Mouse (Mus musculus) midbrain, embryonic 14.5 days (tissue): ENCODE measurements at regions not wholly inside any gene's neighbourhood (a gene's known extent, or its start where the extent isn't known, plus 50 kb on each side); places are given as distances from the start of the nearest gene placed in this dataset.

Source experiments
- ATAC-seq: fragments of 200-750 bp; cut with Nextera tagmentation; 2 replicates; pipeline ENCODE4 v1.8.0; 2017; ENCODE audit warnings: moderate number of reproducible peaks, moderate library complexity; ENCODE audit not compliant: low FRiP score, low TSS enrichment
- DNase-seq: peaks from one replicate; pipeline ENCODE4 v3.0.0-alpha.2; 2015
- H3K27ac ChIP-seq: fragments of 300-500 bp; sonication (generic); replicated peaks from 2 replicates; pipeline ENCODE4 v1.5.1; 2014; ENCODE audit warnings: mild to moderate bottlenecking, low read depth, low read length, moderate library complexity
- H3K27me3 ChIP-seq: fragments of 300-500 bp; sonication (generic); 2 replicates; pipeline ENCODE4 v1.6.1; 2014; ENCODE audit warnings: low read length, control low read depth, mixed read lengths; ENCODE audit not compliant: control insufficient read depth, insufficient read depth
- H3K36me3 ChIP-seq: fragments of 300-500 bp; sonication (generic); 2 replicates; pipeline ENCODE4 v1.6.1; 2014; ENCODE audit warnings: low read length, control low read depth; ENCODE audit not compliant: control insufficient read depth, insufficient read depth
- H3K4me1 ChIP-seq: fragments of 300-500 bp; sonication (generic); 2 replicates; pipeline ENCODE4 v1.6.1; 2014; ENCODE audit warnings: mild to moderate bottlenecking, antibody characterized with exemption, low read length, control low read depth; ENCODE audit not compliant: control insufficient read depth, insufficient read depth
- H3K4me2 ChIP-seq: fragments of 300-500 bp; sonication (generic); 2 replicates; pipeline ENCODE4 v1.6.1; 2014; ENCODE audit warnings: mild to moderate bottlenecking, low read length, moderate library complexity
- H3K4me3 ChIP-seq: fragments of 300-500 bp; sonication (generic); replicated peaks from 2 replicates; pipeline ENCODE4 v1.5.1; 2014; ENCODE audit warnings: low read depth, low read length
- H3K9ac ChIP-seq: fragments of 300-500 bp; sonication (generic); replicated peaks from 2 replicates; pipeline ENCODE4 v1.6.1; 2014; ENCODE audit warnings: mild to moderate bottlenecking, low read length, moderate library complexity
- H3K9me3 ChIP-seq: fragments of 300-500 bp; sonication (generic); 2 replicates; pipeline ENCODE4 v1.6.1; 2016; ENCODE audit warnings: low read length, control low read depth, mixed read lengths; ENCODE audit not compliant: control insufficient read depth
- WGBS: fragments of 180-500 bp; shearing (Covaris S2); extraction: QIAGEN DNeasy Blood & Tissue Kit; methylation state at CpG from one replicate; pipeline ENCODE4 v1.1.7; 2014; 5-methylcytosine and 5-hydroxymethylcytosine counted together

GRCm38 (mm10) chr3:119950721-119951120, 166.5 kb upstream of the Ptbp2 start:
- ATAC-seq (no peak), DNase-seq (peak; percentile 65)
- WGBS: 58% methylated on average over 3 of the region's 3 CpGs
- Histone ChIP-seq H3K4me1 (peaks cover 24% of the 10 kb centered on the region), H3K4me3 (no peak overlapping the region), H3K27me3 (no peaks in the 10 kb centered on the region), H3K9me3 (no peaks in the 10 kb centered on the region), H3K9ac (no peak overlapping the region), H3K36me3 (no peaks in the 10 kb centered on the region), H3K27ac (no peak overlapping the region), H3K4me2 (no peak overlapping the region)

- H3K4me3 ChIP-seq: no peak overlapping the region
- H3K9ac ChIP-seq: no peak overlapping the region
- DNase-seq: peak; percentile 23
- H3K9me3 ChIP-seq: no peaks in the 10 kb centered on the region
- peak overlapping the region; percentile 53 for H3K4me2 ChIP-seq
- H3K27ac ChIP-seq: peak overlapping the region; percentile 70; the same call in 1 of the 2 replicates
- ATAC-seq: no peak
- H3K27me3 ChIP-seq: no peaks in the 10 kb centered on the region
- H3K4me1 ChIP-seq: peaks cover 24% of the 10 kb centered on the region
- WGBS: 76% methylated on average over 2 of the region's 2 CpGs
- no peaks in the 10 kb centered on the region for H3K36me3 ChIP-seq
Measured at GRCm38 (mm10) chr3:119950070-119950469, 165.8 kb upstream of the Ptbp2 start.

- 5% methylated on average over 7 of the region's 7 CpGs for WGBS
- DNase-seq: peak; percentile 79
- H3K4me2 ChIP-seq: peak overlapping the region; percentile 53
- no peaks in the 10 kb centered on the region for H3K36me3 ChIP-seq
- ATAC-seq: peak; percentile 70
- H3K27me3 ChIP-seq: no peaks in the 10 kb centered on the region
- no peak overlapping the region for H3K9ac ChIP-seq
- no peaks in the 10 kb centered on the region for H3K9me3 ChIP-seq
- H3K27ac ChIP-seq: peak overlapping the region; percentile 70
- H3K4me1 ChIP-seq: peaks cover 24% of the 10 kb centered on the region
- H3K4me3 ChIP-seq: peak overlapping the region; percentile 26; the same call in 1 of the 2 replicates
Measured at GRCm38 (mm10) chr3:119949620-119950019, 165.4 kb upstream of the Ptbp2 start.

- Histone ChIP-seq H3K4me1 (peaks cover 24% of the 10 kb centered on the region), H3K36me3 (no peaks in the 10 kb centered on the region), H3K9ac (peak overlapping the region; percentile 31; the same call in 1 of the 2 replicates), H3K4me3 (peak overlapping the region; percentile 26; the same call in 1 of the 2 replicates), H3K4me2 (peak overlapping the region; percentile 53), H3K27me3 (no peaks in the 10 kb centered on the region), H3K27ac (peak overlapping the region; percentile 70), H3K9me3 (no peaks in the 10 kb centered on the region)
- peak; percentile 57 for ATAC-seq
- DNase-seq: peak; percentile 81
- WGBS: 8% methylated on average over 17 of the region's 17 CpGs
Measured at GRCm38 (mm10) chr3:119949041-119949470, 164.8 kb upstream of the Ptbp2 start.

- Histone ChIP-seq H3K27ac (no peak overlapping the region), H3K27me3 (no peaks in the 10 kb centered on the region), H3K4me1 (peaks cover 24% of the 10 kb centered on the region), H3K9ac (no peak overlapping the region), H3K36me3 (no peaks in the 10 kb centered on the region), H3K9me3 (no peaks in the 10 kb centered on the region), H3K4me3 (no peak overlapping the region), H3K4me2 (no peak overlapping the region)
- DNase-seq (peak; percentile 23), ATAC-seq (no peak)
- 14% methylated on average over 4 of the region's 4 CpGs for WGBS
Measured at GRCm38 (mm10) chr3:119947126-119947525, 162.9 kb upstream of the Ptbp2 start.

DNA sequence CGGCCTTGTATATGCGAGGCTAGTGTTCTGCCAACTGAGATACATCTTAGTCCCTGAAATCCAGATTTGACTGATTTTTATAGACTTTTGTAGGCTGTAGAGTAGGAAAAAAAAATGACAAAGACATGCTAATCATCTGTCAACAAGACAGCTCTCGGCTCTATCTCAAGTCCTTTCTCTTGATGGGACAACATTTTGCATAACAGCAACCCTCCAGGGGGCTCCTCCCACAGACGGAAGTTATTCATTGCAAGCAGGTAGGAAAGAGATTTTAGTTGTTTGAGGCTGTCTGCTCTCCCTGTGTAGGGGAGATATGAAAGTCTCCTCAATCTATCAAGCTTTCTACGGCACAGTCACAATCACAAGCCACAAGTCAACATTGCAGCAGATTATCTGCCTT, 159.8 kb upstream of the Ptbp2 start:
- H3K9ac ChIP-seq: no peak overlapping the region
- H3K4me2 ChIP-seq: no peak overlapping the region
- DNase-seq: no peak
- H3K27ac ChIP-seq: no peak overlapping the region
- no peaks in the 10 kb centered on the region for H3K27me3 ChIP-seq
- H3K36me3 ChIP-seq: no peaks in the 10 kb centered on the region
- no peak overlapping the region for H3K4me3 ChIP-seq
- ATAC-seq: no peak
- H3K9me3 ChIP-seq: no peaks in the 10 kb centered on the region
- WGBS: 51% methylated on average over 5 of the region's 5 CpGs
- peaks cover 5% of the 10 kb centered on the region; the same call in 1 of the 2 replicates for H3K4me1 ChIP-seq

DNA sequence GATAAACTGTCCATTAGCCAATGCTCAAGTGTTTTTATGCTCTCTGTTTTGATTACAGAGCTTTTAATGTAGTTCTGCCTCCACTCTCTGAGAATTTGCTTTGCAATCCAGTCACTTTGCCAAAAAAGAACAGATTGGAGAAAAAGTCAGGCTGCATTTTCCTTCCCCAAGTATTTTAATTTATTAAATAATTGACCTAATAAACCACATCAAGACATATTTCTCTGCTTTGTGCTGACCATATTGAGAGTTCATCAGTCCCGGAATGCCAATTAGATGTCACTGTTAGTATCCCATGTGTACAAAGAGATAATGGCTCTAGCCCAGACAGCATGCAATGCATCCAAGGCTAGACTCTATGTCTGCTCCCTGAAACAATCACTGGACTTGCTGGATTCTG, 154.8 kb upstream of the Ptbp2 start:
- no peak for ATAC-seq
- no peak for DNase-seq
- Histone ChIP-seq H3K27me3 (no peaks in the 10 kb centered on the region), H3K4me1 (no peaks in the 10 kb centered on the region), H3K9me3 (no peaks in the 10 kb centered on the region), H3K36me3 (no peaks in the 10 kb centered on the region), H3K9ac (no peak overlapping the region), H3K4me3 (no peak overlapping the region), H3K27ac (no peak overlapping the region), H3K4me2 (no peak overlapping the region)
- 86% methylated on average over 1 of the region's 1 CpGs for WGBS

- Histone ChIP-seq H3K36me3 (no peaks in the 10 kb centered on the region), H3K27me3 (no peaks in the 10 kb centered on the region), H3K4me1 (peaks cover 5% of the 10 kb centered on the region; the same call in 1 of the 2 replicates), H3K4me2 (no peak overlapping the region), H3K4me3 (no peak overlapping the region), H3K27ac (no peak overlapping the region), H3K9me3 (no peaks in the 10 kb centered on the region), H3K9ac (no peak overlapping the region)
- no peak for ATAC-seq
- no peak for DNase-seq
- 72% methylated on average over 6 of the region's 6 CpGs for whole genome bisulfite sequencing
Measured at GRCm38 (mm10) chr3:119938425-119938824, 154.2 kb upstream of the Ptbp2 start.

- H3K36me3 ChIP-seq: no peaks in the 10 kb centered on the region
- ATAC-seq: no peak
- WGBS: 35% methylated on average over 1 of the region's 1 CpGs
- no peak overlapping the region for H3K4me2 ChIP-seq
- no peaks in the 10 kb centered on the region for H3K27me3 ChIP-seq
- H3K9me3 ChIP-seq: no peaks in the 10 kb centered on the region
- no peak overlapping the region for H3K4me3 ChIP-seq
- H3K9ac ChIP-seq: no peak overlapping the region
- H3K27ac ChIP-seq: no peak overlapping the region
- H3K4me1 ChIP-seq: peaks cover 8% of the 10 kb centered on the region; the same call in 1 of the 2 replicates
- no peak for DNase-seq
Measured at GRCm38 (mm10) chr3:119936526-119936925, 152.3 kb upstream of the Ptbp2 start.
